Mouse (Mus musculus) frontal cortex, adult 2 months (tissue): ENCODE measurements around the gene Higd2a. TPM values are rescaled to one million over a fixed set of nuclear protein-coding genes. Genes with fewer than 3 reads are reported as not detected.
"Not testable (repeated sequence)": the region's sequence is repeated elsewhere in the genome, so short reads cannot be mapped to it uniquely, and the experiment has no call there.

Experiments used
- DNase-seq, 2 experiments: peaks; one replicate each; pipeline ENCODE4 v3.0.0; 2022; ENCODE audit warnings: low spot score in 1 of 2; ENCODE audit errors: extremely low spot score in 1 of 2
- polyA plus RNA-seq: library from polyadenylated mRNA; depleted of rRNA; stranded (reverse); fragments of >200 nt; gene quantifications from 2 replicates; pipeline ENCODE4 v1.2.3, GENCODE M21; 2012

Higd2a gene
- polyA plus RNA-seq, 1 experiment, result 233 TPM

DNA sequence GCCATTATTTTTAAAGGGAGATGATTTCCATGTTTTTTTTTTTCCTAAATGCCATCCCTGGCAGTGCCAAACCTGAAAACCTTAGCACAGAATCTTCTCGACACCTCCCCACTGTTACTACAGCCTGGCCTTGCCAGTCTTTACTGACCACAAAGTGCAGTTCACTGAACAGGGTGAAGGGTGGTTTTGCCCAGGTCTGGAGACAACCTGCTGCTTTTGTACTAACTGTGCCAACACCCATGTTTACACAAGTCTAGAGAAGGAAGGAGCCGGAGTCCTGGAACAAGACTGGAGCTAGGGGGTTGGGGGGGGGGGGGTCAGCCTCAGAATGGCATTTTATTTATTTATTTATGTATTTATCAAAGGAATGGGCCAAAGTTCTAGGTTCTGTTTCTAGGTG, 8.6 kb upstream of the Higd2a start:
- no peak for DNase-seq

DNA sequence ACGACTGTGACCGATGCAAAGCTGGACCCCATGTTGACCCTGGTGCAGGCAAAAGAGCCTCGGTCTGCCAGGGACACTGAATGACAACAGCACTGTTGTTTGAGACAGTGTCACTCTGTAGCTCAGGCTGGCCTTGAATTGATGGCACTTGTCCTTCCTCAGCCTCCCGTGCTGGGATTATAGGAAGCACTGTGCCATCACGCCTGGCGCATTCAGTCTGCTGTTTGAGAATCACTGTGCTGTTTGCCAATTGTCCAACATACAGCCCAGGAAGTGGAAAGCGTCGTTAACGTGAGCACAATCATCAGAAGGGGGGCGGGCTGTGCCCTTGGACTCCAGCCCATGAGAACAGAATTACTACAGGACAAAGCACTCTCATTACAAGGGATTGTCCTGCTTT, 7.9 kb upstream of the Higd2a start:
- no peak for DNase-seq

DNA sequence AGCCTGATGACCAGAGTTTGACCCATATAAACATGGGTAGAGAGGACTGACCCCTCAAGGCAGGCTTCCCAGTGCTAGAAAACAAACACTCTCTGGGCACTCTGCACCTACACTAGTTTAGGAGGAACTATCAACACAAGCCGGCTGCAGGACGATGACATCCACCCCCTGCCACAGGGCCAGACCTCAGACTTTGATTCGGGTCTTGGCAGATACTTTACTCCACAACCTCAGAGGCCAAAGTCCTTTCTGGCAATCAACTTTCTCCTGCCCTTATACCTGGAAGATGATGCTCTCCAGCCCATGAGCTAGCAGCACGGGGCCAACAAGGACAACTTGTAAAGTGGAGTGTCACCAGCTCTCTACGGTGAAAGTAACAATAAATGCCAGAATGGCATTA, 7.1 kb upstream of the Higd2a start:
- DNase-seq, result no peak

DNA sequence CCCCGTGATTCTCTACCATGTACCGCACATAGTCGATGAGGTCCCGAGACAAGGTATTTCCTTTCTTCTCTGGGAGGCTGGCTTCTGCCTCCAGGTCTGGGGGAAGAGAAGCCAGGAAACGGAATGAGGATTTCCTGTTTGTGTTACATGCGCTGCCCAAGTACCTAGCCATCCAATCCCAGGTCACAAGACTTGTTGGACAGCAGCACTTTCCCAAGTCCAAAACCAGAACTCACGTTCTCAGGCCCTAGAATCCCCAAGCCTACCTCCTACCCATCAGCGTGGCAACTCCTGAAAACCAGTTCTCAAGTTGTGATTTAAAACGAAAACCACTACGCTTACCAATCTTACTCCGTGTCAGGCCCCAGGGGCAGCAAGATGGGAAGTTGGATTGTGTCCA, 4.2 kb upstream of the Higd2a start:
- DNase-seq, result no peak

DNA sequence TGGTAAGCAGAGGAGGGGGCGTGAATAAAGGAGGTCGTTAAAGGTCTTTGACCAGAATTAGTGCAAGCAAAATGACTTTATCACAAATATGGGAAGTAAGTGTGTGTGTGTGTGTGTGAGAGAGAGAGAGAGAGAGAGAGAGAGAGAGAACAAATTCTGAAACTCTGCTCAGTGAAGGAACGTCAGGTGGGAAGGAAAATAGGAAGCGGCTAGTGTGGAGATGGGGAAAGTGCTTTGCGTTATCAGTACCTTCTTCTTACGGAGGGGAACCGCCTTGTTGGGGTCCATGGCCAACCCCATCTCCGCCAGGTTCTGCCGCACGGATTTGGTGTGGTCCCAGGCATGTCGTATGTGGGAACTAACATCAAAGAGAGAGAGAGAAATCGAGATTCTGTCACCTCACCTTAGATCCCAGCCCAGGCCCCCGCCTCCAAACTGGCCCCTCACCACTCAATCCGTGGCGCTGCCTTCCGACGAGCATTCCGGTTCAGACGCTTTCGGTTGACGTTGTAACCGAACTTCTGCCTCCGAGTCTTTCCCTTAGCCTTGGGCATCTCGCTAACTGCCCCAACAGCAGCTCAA, 502 bp upstream of the Higd2a start:
- DNase-seq, result no peak

DNA sequence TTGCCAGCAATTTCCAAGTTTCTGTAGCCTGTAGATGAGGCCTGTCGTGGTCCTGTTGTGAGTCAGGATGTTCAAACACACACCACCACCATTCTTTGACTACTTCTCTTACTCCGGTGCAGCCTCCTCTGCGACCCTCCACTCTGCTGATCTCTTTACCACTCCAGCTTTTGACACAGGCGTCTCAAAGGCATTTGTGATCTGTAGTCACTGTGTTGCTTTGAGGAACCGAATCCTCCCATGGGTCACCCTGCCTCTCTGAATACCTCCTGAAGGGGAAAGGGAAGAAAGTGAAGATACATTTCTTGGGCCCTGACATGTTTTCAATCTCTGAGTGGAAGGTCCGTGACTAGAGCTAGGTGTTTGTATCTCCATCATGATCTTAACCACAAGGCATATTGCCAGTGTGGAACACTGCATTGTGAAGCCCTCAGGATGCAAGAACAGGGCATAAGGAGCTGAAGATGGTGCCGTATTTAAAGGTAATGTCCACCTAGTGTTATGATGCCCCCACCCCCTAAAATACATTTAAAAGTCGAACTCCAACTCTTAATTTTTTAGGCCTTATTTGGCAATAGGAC, 1.9 kb downstream of the Higd2a start:
- DNase-seq, result no peak

DNA sequence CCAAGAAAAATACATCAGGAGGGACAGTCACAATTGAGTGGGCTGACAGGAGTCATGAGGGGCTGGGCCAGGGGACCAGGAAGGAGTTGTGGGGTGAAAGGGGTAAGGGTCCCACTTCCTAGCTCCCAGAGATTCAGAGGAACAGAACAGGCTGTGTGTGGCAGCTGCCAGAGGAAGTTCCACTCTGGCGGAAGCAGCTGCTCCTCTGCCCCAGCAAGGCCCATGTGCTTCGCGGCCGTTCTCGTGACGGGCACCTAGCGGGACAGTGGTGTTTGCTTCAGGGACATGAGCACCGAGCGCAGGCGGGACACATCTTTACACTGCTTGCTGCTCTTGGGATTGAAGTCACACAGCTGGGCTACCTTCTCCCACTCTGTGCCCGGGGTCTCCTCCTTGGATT, 3.6 kb downstream of the Higd2a start:
- no peak for DNase-seq

DNA sequence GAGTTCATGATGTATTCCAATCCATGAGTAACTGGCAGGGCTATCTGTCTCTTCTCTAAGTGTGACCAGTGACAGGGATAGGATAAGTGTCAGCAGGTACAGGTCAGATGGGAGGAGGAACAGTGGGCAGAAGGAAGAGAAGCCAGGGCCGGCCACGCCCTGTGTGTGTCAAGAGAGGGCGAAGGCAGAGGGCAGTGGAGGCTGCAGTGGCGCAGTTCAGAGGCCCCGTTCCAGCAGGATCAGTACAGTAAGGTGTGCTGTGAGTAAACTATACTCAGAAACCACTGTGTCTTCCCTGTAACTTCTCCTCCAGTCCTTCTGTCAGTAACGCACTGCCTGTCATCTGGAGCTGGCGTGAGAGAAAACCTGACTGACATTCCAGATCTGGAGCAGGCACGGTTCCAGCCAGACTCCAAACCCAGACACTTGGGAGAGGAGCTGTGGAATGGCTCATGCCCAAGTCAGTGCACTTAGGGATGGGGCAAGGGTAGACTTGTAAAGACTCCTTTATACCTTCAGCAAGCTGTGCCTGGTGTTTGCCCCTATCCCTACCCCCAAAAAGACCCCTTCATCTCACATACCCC, 6.2 kb downstream of the Higd2a start:
- DNase-seq, result no peak

DNA sequence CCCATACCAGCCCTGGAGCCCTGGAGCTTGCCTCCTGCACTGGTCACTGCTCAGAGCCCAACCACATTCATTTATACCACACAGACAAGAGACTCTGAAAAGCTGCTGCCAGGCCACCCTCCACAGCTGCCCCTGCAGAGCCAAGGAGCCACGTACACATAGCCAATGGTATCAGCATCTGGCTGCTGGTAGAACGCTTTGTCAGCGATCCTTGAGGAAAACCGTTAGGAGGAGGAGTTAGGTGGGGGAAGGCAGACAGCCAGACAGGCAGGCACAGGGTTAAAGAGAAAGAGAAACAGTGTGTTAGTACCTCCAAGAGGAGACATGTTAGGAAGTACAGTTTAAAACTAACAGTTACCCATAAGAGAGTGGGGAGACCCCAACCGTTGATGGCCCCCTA, 6.9 kb downstream of the Higd2a start:
- DNase-seq, result no peak

DNA sequence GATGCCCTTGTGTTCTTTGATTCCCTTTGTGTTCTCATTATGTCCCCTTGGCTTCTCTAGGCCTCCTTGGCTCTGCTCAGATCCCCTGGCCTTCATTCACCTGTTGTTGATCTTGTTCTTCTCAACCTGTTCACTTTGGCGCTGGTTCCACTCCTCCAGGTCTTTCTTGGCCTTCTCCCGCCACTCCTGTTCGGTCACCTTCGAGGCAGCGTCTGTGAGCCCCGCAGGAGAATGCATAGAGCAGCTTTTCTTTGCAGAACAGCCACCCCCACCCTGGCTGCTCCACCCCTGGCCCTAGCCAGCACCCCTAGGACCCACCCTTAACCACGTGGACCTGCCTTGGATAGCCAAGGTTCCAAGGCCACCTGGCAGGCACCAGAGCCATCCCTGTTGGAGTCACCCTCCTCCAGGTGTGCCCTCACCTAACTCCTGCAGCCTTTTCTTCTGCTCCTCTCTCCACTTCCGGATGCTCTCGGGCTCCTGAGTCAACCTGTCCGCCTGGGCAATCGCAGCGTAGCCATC, 8.7 kb downstream of the Higd2a start:
- DNase-seq, result no peak

DNA sequence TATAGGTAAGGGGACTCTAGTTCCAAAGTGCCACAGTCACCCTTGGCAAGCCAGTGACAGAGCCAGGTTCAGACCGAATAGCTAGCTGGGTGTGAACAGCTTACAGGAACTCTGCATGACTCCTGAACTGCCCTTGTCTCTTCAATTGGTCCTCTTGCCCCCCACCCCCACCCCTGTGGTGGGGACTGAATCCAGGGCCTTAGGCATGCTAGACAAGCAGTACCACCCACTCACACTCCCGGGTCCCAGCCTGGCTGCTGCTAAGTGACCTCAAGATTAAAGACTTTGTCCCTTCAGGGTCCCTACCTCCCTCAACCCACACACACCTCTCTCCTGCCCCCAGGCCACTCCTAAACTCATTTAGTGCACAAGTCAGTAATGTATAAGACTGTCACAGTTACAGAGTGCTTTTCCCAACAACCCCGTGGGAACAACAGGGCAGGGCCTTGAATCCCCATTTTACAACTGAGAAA, 12.7 kb downstream of the Higd2a start:
- no peak for DNase-seq

DNA sequence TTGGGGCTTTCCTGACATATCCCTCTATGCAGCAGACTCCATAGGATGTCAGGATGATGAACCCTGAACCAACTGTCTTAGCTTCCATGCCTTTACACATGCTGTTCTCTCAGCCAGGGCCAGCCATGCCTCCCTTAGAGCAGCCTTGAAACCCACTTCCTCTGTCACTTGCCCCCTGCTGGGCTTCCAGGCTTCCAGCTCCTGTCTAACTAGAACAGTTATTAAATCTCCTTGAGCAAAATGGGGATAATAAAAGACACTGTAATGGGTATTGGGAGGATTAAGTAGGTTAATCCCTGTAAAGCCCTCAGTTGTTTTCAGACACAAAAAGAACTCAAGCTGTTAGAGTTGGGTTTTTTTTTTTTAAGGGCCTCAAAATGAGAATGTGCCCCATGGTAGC, 13.5 kb downstream of the Higd2a start:
- DNase-seq, result no peak

DNA sequence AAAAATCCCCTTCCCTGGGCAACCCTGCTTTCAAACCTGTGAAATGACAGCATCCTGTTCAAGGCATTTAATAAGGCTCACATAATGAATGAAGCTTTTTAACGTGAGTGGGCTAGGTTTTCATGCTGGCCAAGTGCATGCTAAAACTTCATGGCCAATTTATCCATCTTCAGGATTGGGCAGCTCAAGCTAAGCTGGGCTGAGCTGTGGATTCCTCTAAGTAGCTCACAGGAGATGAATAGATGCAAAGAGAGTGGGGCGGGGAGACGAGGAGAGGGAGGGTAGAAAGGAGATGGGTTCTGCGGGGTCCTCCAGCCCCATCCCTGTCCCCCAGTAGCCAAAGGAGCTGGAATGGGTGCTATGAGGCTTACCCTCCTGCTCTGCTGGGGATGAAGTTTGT, 14.2 kb downstream of the Higd2a start:
- no peak for DNase-seq

DNA sequence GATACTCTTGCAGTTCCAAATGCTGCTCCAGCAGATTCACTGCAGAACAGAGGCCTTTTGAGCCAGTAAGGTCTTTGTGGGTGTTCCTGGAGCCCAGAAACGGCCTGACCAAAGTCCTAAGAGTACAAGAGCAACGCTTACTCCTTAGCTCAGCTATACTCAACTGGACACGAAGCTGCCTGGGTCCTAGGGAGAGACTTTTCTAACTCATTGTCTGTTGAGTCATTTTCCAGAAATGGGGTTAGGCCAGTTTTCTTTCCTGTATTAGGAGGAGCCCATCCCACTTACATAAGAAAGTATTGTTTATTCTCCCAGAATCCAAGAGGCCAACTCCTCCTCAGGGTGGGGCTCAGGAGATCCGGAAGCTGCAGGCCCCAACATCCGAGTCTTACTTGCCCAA, 15.4 kb downstream of the Higd2a start:
- no peak for DNase-seq

DNA sequence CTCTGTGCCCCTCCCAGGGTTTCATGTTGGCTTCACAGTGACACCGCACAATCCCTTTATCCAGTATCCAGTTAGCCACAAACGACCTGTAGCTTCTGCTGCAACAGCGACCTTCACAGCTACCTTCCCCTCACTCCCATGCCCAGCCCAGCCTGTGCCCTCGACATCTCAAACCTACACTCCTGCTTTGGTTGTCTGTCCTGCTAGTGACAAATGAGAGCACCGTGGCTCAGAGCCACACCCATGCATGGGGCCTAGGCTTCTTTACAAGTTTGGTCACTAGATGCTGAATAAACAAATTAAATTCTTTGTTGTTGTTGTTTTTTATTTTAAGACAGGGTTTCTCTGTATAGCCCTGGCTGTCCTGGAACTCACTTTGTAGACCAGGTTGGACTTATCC, 17.2 kb downstream of the Higd2a start:
- no peak for DNase-seq

DNA sequence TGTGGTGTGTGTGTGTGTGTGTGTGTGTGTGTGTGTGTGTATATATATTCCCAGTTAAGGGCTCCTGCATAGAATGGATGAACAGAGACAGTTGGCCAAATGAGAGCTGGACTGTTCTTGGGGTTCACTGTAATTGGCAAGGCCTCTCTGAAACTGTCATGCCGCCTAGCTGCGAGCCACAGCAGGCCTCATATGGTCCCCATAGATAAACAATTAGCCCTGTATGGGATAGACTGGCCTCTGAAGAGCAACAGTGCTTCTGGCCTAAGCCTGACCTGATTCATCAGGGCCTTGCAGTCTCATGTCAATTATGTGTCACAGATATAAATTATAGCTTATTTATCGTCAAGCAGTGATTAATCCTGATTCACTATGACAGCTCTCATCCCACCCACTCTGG, 18.0 kb downstream of the Higd2a start:
- no peak for DNase-seq

DNA sequence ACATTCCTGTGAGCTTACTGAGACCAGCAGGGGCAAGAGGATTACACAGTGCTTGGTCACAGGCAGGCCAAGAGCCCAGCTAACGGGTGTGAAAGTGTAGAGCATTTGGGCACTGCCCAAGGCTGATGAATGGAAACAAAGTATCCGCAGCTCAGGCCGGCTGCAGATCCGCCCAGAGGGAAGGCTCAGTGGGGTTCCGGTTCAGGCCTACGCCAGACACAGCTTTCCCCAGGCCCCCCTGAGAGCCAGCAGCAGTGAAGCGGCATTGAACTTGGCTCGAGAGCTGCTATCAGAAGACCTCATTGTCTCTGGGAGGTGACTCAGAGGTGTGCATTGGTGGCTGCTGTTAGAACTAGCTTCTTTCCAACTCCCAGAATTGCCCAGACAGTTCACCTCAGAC, 18.7 kb downstream of the Higd2a start:
- peak in 1 of 2 experiments; percentile 51 for DNase-seq

DNA sequence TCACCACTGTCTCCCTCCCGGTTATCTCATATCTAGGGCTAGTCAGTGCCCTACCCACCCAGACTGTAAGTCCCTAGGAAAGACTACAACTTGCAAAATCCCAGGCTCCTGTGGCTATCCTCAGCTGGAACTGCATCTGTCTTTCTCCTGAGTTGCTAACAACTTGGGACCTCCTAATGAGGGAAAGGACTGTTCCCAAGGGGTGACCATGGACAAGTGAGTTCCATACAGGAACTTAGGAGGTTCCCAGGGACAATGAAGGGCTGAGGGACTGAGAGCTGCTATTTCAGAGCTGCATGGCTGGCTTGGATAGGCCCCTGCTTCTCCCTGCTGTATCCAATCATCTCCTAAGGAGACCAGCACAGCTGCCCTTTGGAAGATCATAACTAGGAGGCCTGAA, 19.3 kb downstream of the Higd2a start:
- no peak for DNase-seq

DNA sequence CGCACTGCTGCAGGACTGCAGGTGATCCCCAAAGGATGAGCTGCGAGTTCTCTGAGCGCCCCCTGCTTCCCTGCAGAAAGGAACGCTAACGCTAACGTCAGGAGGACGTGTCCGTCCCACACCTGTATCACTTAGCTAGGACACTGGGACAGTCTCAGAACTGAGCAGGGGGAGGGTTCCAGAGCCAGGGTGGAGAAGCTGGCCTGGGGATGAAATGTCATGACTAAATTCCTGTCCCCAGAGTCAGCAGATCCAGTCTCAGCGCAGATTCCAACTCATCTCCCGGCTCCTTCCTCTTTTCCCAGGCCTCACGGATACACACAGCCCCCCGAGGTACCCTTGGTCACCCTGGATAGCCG, 20.6 kb downstream of the Higd2a start:
- DNase-seq, result peak in 1 of 2 experiments; percentile 50

DNA sequence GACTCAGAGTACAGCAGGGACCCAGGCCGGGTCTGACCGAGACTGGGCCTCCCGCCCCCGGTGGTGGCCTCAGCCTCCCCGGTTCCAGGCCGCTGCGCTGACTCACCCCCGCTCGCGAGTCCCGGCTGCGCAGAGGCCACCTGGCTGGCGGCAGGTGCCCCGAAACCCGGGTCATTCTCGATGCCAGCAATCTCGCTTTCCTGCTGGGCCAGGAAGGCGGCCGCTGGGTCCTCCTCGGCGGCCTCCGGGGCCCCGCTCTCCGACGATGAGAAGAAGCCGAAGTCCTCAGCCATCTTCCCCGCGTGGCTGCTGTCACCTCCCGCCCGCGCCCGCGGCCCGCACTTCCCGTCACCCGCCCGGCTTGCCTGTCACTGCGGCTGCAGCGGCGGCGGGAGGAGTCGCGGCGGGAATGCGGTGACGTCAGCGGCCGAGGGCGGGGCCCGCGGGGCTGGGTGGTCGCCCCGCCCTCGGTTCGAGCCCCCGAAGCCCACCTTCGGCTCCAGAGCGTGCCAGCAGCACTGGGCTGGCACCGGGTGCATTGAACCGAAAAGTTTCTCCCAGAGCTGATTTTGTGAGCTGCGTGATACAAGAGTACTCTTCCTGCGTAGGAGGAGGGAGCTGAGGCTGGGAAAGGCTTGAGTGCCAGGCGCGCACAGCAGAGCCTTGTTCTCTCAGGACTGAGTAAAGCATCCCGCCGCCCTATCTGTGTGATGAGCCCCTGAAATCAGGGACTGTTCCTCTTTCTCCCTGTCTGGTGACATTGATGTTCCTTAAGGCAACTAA, 21.2 kb downstream of the Higd2a start, which contains the start of gene Cltb:
Gene Cltb, minus strand, starts transcription at position 373 of the 783 bp plus-strand sequence.
- peak; percentile 54 to 94 for DNase-seq

DNA sequence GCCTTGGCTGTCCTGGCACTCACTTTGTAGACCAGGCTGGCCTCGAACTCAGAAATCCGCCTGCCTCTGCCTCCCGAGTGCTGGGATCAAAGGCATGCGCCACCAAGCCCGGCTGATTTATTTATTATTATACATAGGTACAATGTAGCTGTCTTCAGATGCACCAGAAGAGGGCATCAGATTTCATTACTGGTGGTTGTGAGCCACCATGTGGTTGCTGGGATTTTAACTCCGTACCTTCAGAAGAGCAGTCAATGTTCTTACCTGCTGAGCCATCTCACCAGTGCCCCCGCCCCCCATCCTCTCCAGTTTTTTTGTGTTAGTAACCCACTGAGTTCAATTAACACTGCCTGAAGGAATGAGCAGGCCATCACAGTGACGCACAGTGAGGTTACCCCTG, 23.1 kb downstream of the Higd2a start:
- DNase-seq, result not testable (repeated sequence)
